In the genomic region with DNA sequence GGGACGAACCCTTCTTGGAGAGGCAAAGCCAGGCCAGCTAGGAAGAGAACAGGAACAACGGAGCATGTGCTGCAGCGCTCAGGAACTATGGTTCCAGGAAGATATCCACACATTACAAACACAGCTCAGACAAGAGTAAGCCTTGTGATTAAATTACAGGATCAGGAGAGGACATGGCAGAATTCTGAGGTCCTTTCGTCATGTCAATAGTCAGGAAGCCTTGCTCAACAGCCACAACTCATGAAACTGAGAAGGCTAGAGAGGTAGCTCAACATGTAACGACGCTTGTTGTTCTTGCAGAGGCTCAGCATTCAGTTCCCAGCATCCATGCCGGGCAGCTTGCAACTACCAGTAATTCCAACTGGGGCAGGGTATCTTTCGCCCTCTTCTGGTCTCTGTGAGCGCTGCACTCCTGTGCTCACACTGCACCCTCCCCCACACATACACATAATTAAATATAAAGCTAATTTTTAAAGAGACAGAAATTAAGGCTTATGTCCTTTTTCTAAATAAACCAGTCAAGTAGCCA, we compare ENCODE assay signal across 17 mouse cellular contexts. TPM values are rescaled to one million over a fixed set of nuclear protein-coding genes. Genes with fewer than 3 reads are reported as not detected.
DNase-seq lines count a peak whose midpoint lies in the region; ATAC-seq and TF ChIP-seq lines count a peak whose summit lies in the region.
"Had no signal": no experiment of that assay in that cellular context is flagged by ENCODE, and none has a peak within 500 bp of the region (broad histone marks: within the 10 kb centered on the region; RNA-seq: fewer than 3 reads in every experiment).

No protein-coding gene starts in this region.

- no peak overlapping the region for H3K9ac ChIP-seq in heart, embryonic 16.5 days (ENCODE audit: low read length)
- H3K9ac ChIP-seq: heart, embryonic 15.5 days had no signal

- TF ChIP-seq POLR2A in thymus, adult 2 months (IDR thresholded peaks at IDR 0.05; ENCODE audit: control insufficient read depth, extremely low read depth, insufficient read depth, low read length, poor library complexity) = no peak

- H3K4me1 ChIP-seq in heart, embryonic 16.5 days (ENCODE audit: control insufficient read depth, insufficient read depth, low read length) = no peaks in the 10 kb centered on the region
- H3K4me1 ChIP-seq in thymus, adult 2 months (replicated peaks; ENCODE audit: control insufficient read depth, insufficient read depth, low read length) = peaks cover 36% of the 10 kb centered on the region
- H3K4me1 ChIP-seq: embryonic facial prominence, embryonic 10.5 days; forebrain, embryonic 10.5 days; heart, embryonic 15.5 days had no signal

- DNase-seq in heart, adult 9 months (ENCODE audit: low spot score in 2 of 2) = no peak
- DNase-seq in thymus, adult 2 months = peak; percentile 26
- no peak for DNase-seq in thymus, adult 18-20 months
- DNase-seq in natural killer cell, adult 2 months (ENCODE audit: low spot score in 2 of 2) = peak; percentile 13 to 21
- no peak for DNase-seq in embryo, embryonic 10.5 days (ENCODE audit: low spot score)
- DNase-seq in urinary bladder, adult 2 months (ENCODE audit: low spot score) = no peak
- no peak for DNase-seq in urinary bladder, adult 18-20 months (ENCODE audit: low spot score in 2 of 2)
- DNase-seq: cerebellum, adult 2 months; gastrocnemius, postnatal 10 days; kidney, postnatal 36 days; lung, adult 18-20 months; retina, postnatal 1 day had no signal

- no peaks in the 10 kb centered on the region for H3K36me3 ChIP-seq in heart, embryonic 16.5 days (ENCODE audit: control insufficient read depth, insufficient read depth)
- H3K36me3 ChIP-seq in thymus, adult 2 months (ENCODE audit: control insufficient read depth, insufficient read depth, low read length) = no peaks in the 10 kb centered on the region
- H3K36me3 ChIP-seq: embryonic facial prominence, embryonic 10.5 days; forebrain, embryonic 10.5 days; heart, embryonic 15.5 days had no signal

- no peak overlapping the region for H3K4me2 ChIP-seq in heart, embryonic 16.5 days (ENCODE audit: low read depth, low read length)
- H3K4me2 ChIP-seq: heart, embryonic 15.5 days had no signal

- no peak overlapping the region for H3K4me3 ChIP-seq in heart, embryonic 16.5 days (ENCODE audit: low read length)
- H3K4me3 ChIP-seq in thymus, adult 2 months (ENCODE audit: control insufficient read depth, insufficient read depth, low read length) = no peak overlapping the region
- H3K4me3 ChIP-seq: embryonic facial prominence, embryonic 10.5 days; forebrain, embryonic 10.5 days; heart, embryonic 15.5 days had no signal

- H3K27me3 ChIP-seq in heart, embryonic 16.5 days (ENCODE audit: control insufficient read depth, insufficient read depth, low read length) = no peaks in the 10 kb centered on the region
- no peaks in the 10 kb centered on the region for H3K27me3 ChIP-seq in thymus, adult 2 months (ENCODE audit: control insufficient read depth, insufficient read depth, low read length)
- H3K27me3 ChIP-seq: heart, embryonic 15.5 days had no signal

- ATAC-seq in heart, embryonic 16.5 days (replicated peaks; ENCODE audit: extremely low read depth, insufficient read depth, low FRiP score) = no peak
- ATAC-seq: inflammation-experienced regulatory T-cells, adult 6 months had no signal

- no peaks in the 10 kb centered on the region for H3K9me3 ChIP-seq in heart, embryonic 16.5 days (replicated peaks; ENCODE audit: control insufficient read depth, low read length)
- H3K9me3 ChIP-seq: embryonic facial prominence, embryonic 10.5 days; forebrain, embryonic 10.5 days; heart, embryonic 15.5 days had no signal

- peak; percentile 50; the same call in 1 of the 2 replicates for TF ChIP-seq CTCF in thymus, adult 2 months (IDR thresholded peaks at IDR 0.05; ENCODE audit: borderline replicate concordance, control insufficient read depth, extremely low read depth, insufficient read depth, low read length, poor library complexity)

- 82% methylated on average over 9 of the region's 9 CpGs for WGBS in heart, embryonic 16.5 days
- WGBS in thymus, adult 2 months = 50% methylated on average over 9 of the region's 9 CpGs

- peak overlapping the region; percentile 41; the same call in 1 of the 2 replicates for H3K27ac ChIP-seq in heart, embryonic 16.5 days (ENCODE audit: low read length)
- H3K27ac ChIP-seq in thymus, adult 2 months (ENCODE audit: control insufficient read depth, insufficient read depth, low read length) = peak overlapping the region; percentile 81
- H3K27ac ChIP-seq: embryonic facial prominence, embryonic 10.5 days; forebrain, embryonic 10.5 days; heart, embryonic 15.5 days had no signal

RNA-seq across cellular contexts. Expression of gene Diras2, which starts 7.6 kb away (rescaled TPM):
- 0.62 and 1.2 TPM in 2 replicates for polyA plus RNA-seq in heart, embryonic 16.5 days (2015; fragmentation: Nextera tagmentation; extraction: Ambion mirVana)
- 21.0 and 22.4 TPM in 2 replicates for polyA plus RNA-seq in thymus, adult 2 months (2012; rRNA removed)
- polyA plus RNA-seq in urinary bladder, adult 2 months (2012; rRNA removed) = 6.0 and 9.8 TPM in 2 replicates
- polyA plus RNA-seq: inflammation-experienced regulatory T-cells, adult 6 months had no signal

RNA-seq across cellular contexts. Expression of gene Syk, which starts 44.3 kb away (rescaled TPM):
- polyA plus RNA-seq in heart, embryonic 16.5 days (2015; fragmentation: Nextera tagmentation; extraction: Ambion mirVana) = 7.9 and 8.7 TPM in 2 replicates
- 22.4 and 24.3 TPM in 2 replicates for polyA plus RNA-seq in thymus, adult 2 months (2012; rRNA removed)
- 4.1 and 5.0 TPM in 2 replicates for polyA plus RNA-seq in urinary bladder, adult 2 months (2012; rRNA removed)

Comparison
In these comparisons a context has a peak if more than half of its experiments do, and no peak if none do; other contexts are left out.
1. DNase-seq: peak in thymus, adult 2 months (single experiment) and natural killer cell, adult 2 months (2 of 2); none in heart, adult 9 months (0 of 2), thymus, adult 18-20 months (0 of 2), embryo, embryonic 10.5 days (single experiment), urinary bladder, adult 2 months (single experiment) and urinary bladder, adult 18-20 months (0 of 2).